Mouse (Mus musculus): ENCODE measurements around the gene Gm20708. TPM values are rescaled to one million over a fixed set of nuclear protein-coding genes. Genes with fewer than 3 reads are reported as not detected.

The Gm20708 gene
- polyA plus RNA-seq, 1 experiment, result 0.25 TPM

- H3K4me1 ChIP-seq (ENCODE audit: control insufficient read depth, insufficient read depth, insufficient read length), result no peaks in the 10 kb centered on the region
- no peak overlapping the region for H3K27ac ChIP-seq (ENCODE audit: insufficient read depth, low read length)
- no peak overlapping the region for H3K4me3 ChIP-seq (ENCODE audit: extremely low read depth, insufficient read depth, insufficient read length)
- DNase-seq (ENCODE audit: low read depth in 1 of 2, low spot score in 2 of 2), result no peak
- TF ChIP-seq POLR2A (IDR thresholded peaks at IDR 0.05; ENCODE audit: low read depth, low read length) (no peak), CTCF (IDR thresholded peaks at IDR 0.05; ENCODE audit: extremely low read depth, insufficient read depth, insufficient read length, insufficient replicate concordance) (no peak)
- WGBS, result 89% methylated on average over 5 of the region's 5 CpGs
- H3K27me3 ChIP-seq (ENCODE audit: control insufficient read depth, insufficient read depth, low read length), result no peaks in the 10 kb centered on the region
- peaks cover 1% of the 10 kb centered on the region; the same call in 1 of the 2 replicates for H3K36me3 ChIP-seq (ENCODE audit: control insufficient read depth, insufficient read depth, low read length)
Observed at GRCm38 (mm10) chr11:117855360-117855759, 45.9 kb downstream of the Gm20708 start.

- no peak for DNase-seq (ENCODE audit: low read depth in 1 of 2, low spot score in 2 of 2)
- Histone ChIP-seq H3K4me3 (ENCODE audit: extremely low read depth, insufficient read depth, insufficient read length) (no peak overlapping the region), H3K27ac (ENCODE audit: insufficient read depth, low read length) (no peak overlapping the region), H3K27me3 (ENCODE audit: control insufficient read depth, insufficient read depth, low read length) (peaks cover 3% of the 10 kb centered on the region; the same call in 1 of the 2 replicates), H3K4me1 (ENCODE audit: control insufficient read depth, insufficient read depth, insufficient read length) (no peaks in the 10 kb centered on the region), H3K36me3 (ENCODE audit: control insufficient read depth, insufficient read depth, low read length) (peaks cover 1% of the 10 kb centered on the region; the same call in 1 of the 2 replicates)
- WGBS, result 89% methylated on average over 1 of the region's 1 CpGs
- TF ChIP-seq POLR2A (IDR thresholded peaks at IDR 0.05; ENCODE audit: low read depth, low read length) (no peak), CTCF (IDR thresholded peaks at IDR 0.05; ENCODE audit: extremely low read depth, insufficient read depth, insufficient read length, insufficient replicate concordance) (no peak)
Observed at GRCm38 (mm10) chr11:117855975-117856374, 46.5 kb downstream of the Gm20708 start.

- TF ChIP-seq CTCF (IDR thresholded peaks at IDR 0.05; ENCODE audit: extremely low read depth, insufficient read depth, insufficient read length, insufficient replicate concordance), result no peak
- no peak for TF ChIP-seq POLR2A (IDR thresholded peaks at IDR 0.05; ENCODE audit: low read depth, low read length)
- Histone ChIP-seq H3K4me1 (ENCODE audit: control insufficient read depth, insufficient read depth, insufficient read length) (no peaks in the 10 kb centered on the region), H3K27ac (ENCODE audit: insufficient read depth, low read length) (no peak overlapping the region), H3K4me3 (ENCODE audit: extremely low read depth, insufficient read depth, insufficient read length) (no peak overlapping the region), H3K36me3 (ENCODE audit: control insufficient read depth, insufficient read depth, low read length) (peaks cover 1% of the 10 kb centered on the region; the same call in 1 of the 2 replicates), H3K27me3 (ENCODE audit: control insufficient read depth, insufficient read depth, low read length) (peaks cover 3% of the 10 kb centered on the region; the same call in 1 of the 2 replicates)
- no peak for DNase-seq (ENCODE audit: low read depth in 1 of 2, low spot score in 2 of 2)
- 96% methylated on average over 10 of the region's 10 CpGs for WGBS
Observed at GRCm38 (mm10) chr11:117857462-117857861, 48.0 kb downstream of the Gm20708 start.

- Histone ChIP-seq H3K4me3 (ENCODE audit: extremely low read depth, insufficient read depth, insufficient read length) (no peak overlapping the region), H3K4me1 (ENCODE audit: control insufficient read depth, insufficient read depth, insufficient read length) (no peaks in the 10 kb centered on the region), H3K27me3 (ENCODE audit: control insufficient read depth, insufficient read depth, low read length) (peaks cover 3% of the 10 kb centered on the region; the same call in 1 of the 2 replicates), H3K36me3 (ENCODE audit: control insufficient read depth, insufficient read depth, low read length) (no peaks in the 10 kb centered on the region), H3K27ac (ENCODE audit: insufficient read depth, low read length) (no peak overlapping the region)
- TF ChIP-seq POLR2A (IDR thresholded peaks at IDR 0.05; ENCODE audit: low read depth, low read length) (no peak), CTCF (IDR thresholded peaks at IDR 0.05; ENCODE audit: extremely low read depth, insufficient read depth, insufficient read length, insufficient replicate concordance) (no peak)
- no peak for DNase-seq (ENCODE audit: low read depth in 1 of 2, low spot score in 2 of 2)
- WGBS, result 82% methylated on average over 3 of the region's 3 CpGs
Observed at GRCm38 (mm10) chr11:117858392-117858791, 48.9 kb downstream of the Gm20708 start.

GRCm38 (mm10) chr11:117860601-117861000 lies 51.1 kb downstream of the Gm20708 start, which contains the start of gene Tmem235:
Gene Tmem235, plus strand, starts transcription at chr11:117860752.
- no peaks in the 10 kb centered on the region for H3K36me3 ChIP-seq (ENCODE audit: control insufficient read depth, insufficient read depth, low read length)
- TF ChIP-seq POLR2A (IDR thresholded peaks at IDR 0.05; ENCODE audit: low read depth, low read length), result no peak
- no peak for TF ChIP-seq CTCF (IDR thresholded peaks at IDR 0.05; ENCODE audit: extremely low read depth, insufficient read depth, insufficient read length, insufficient replicate concordance)
- no peak within 1 kb of the TSS for H3K4me3 ChIP-seq (ENCODE audit: extremely low read depth, insufficient read depth, insufficient read length)
- no peak for DNase-seq (ENCODE audit: low read depth in 1 of 2, low spot score in 2 of 2)
- peaks cover 3% of the 10 kb centered on the region; the same call in 1 of the 2 replicates for H3K27me3 ChIP-seq (ENCODE audit: control insufficient read depth, insufficient read depth, low read length)
- no peak within 1 kb of the TSS for H3K27ac ChIP-seq (ENCODE audit: insufficient read depth, low read length)
- no peaks in the 10 kb centered on the region for H3K4me1 ChIP-seq (ENCODE audit: control insufficient read depth, insufficient read depth, insufficient read length)
- WGBS, result 5% methylated on average over 23 of the region's 23 CpGs

- WGBS, result 83% methylated on average over 11 of the region's 11 CpGs
- Histone ChIP-seq H3K27ac (ENCODE audit: insufficient read depth, low read length) (no peak overlapping the region), H3K4me1 (ENCODE audit: control insufficient read depth, insufficient read depth, insufficient read length) (no peaks in the 10 kb centered on the region), H3K4me3 (ENCODE audit: extremely low read depth, insufficient read depth, insufficient read length) (no peak overlapping the region), H3K27me3 (ENCODE audit: control insufficient read depth, insufficient read depth, low read length) (peaks cover 3% of the 10 kb centered on the region; the same call in 1 of the 2 replicates), H3K36me3 (ENCODE audit: control insufficient read depth, insufficient read depth, low read length) (no peaks in the 10 kb centered on the region)
- TF ChIP-seq POLR2A (IDR thresholded peaks at IDR 0.05; ENCODE audit: low read depth, low read length) (no peak), CTCF (IDR thresholded peaks at IDR 0.05; ENCODE audit: extremely low read depth, insufficient read depth, insufficient read length, insufficient replicate concordance) (no peak)
- no peak for DNase-seq (ENCODE audit: low read depth in 1 of 2, low spot score in 2 of 2)
Observed at GRCm38 (mm10) chr11:117863174-117863856, 53.8 kb downstream of the Gm20708 start.

GRCm38 (mm10) chr11:117864805-117865204 lies 55.3 kb downstream of the Gm20708 start:
- H3K27me3 ChIP-seq (ENCODE audit: control insufficient read depth, insufficient read depth, low read length), result peaks cover 3% of the 10 kb centered on the region; the same call in 1 of the 2 replicates
- no peak overlapping the region for H3K4me3 ChIP-seq (ENCODE audit: extremely low read depth, insufficient read depth, insufficient read length)
- no peaks in the 10 kb centered on the region for H3K36me3 ChIP-seq (ENCODE audit: control insufficient read depth, insufficient read depth, low read length)
- no peak for DNase-seq (ENCODE audit: low read depth in 1 of 2, low spot score in 2 of 2)
- WGBS, result 33% methylated on average over 2 of the region's 2 CpGs
- TF ChIP-seq CTCF (IDR thresholded peaks at IDR 0.05; ENCODE audit: extremely low read depth, insufficient read depth, insufficient read length, insufficient replicate concordance), result no peak
- TF ChIP-seq POLR2A (IDR thresholded peaks at IDR 0.05; ENCODE audit: low read depth, low read length), result no peak
- H3K4me1 ChIP-seq (ENCODE audit: control insufficient read depth, insufficient read depth, insufficient read length), result no peaks in the 10 kb centered on the region
- H3K27ac ChIP-seq (ENCODE audit: insufficient read depth, low read length), result no peak overlapping the region

All from spleen, adult 2 months (tissue).